Mouse (Mus musculus) brain, embryonic 14.5 days (tissue): ENCODE measurements at regions not wholly inside any gene's neighbourhood (a gene's known extent, or its start where the extent isn't known, plus 50 kb on each side); places are given as distances from the start of the nearest gene placed in this dataset.
"Not testable (repeated sequence)": the region's sequence is repeated elsewhere in the genome, so short reads cannot be mapped to it uniquely, and the experiment has no call there.

Experiments
- DNase-seq: peaks from one replicate; pipeline ENCODE4 v3.0.0-alpha.2; 2011; ENCODE audit warnings: low read depth
- CTCF ChIP-seq: fragments of 200-500 bp; IDR thresholded peaks from 2 replicates; pipeline ENCODE4 v1.5.1; 2012; ENCODE audit warnings: inconsistent platforms, mild to moderate bottlenecking, moderate library complexity, borderline replicate concordance; ENCODE audit not compliant: insufficient read depth, insufficient read length; ENCODE audit errors: extremely low read depth
- POLR2A ChIP-seq: fragments of 200-500 bp; IDR thresholded peaks from 2 replicates; pipeline ENCODE4 v1.6.1; 2012; ENCODE audit warnings: mild to moderate bottlenecking, inconsistent platforms, borderline replicate concordance; ENCODE audit not compliant: poor library complexity, insufficient read depth, insufficient read length, severe bottlenecking; ENCODE audit errors: extremely low read depth

- DNase-seq = no peak
- TF ChIP-seq POLR2A (no peak), CTCF (no peak)
Observed at GRCm38 (mm10) chr5:96898120-96898672, 99.3 kb upstream of the Bmp2k start.

DNA sequence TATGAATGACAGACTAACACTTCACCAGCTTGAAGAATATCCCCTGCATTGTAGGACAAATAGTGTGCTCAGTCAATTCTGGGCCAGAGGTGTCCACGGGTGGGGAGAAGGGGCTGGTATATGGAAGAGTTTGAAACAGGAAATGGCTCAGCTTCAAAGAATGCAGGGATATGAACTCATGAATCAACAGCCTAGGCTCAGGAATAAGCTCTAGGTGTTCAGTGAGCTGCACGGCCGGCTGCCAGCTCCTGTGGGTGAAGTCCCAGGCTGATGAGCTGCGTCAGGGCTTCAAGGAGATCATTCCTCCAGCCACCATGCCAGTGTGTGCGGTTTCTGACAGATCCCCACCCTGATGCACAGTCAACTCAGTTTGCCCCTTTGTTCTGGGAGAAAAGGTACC lies 98.8 kb upstream of the Bmp2k start:
- TF ChIP-seq CTCF = no peak
- no peak for TF ChIP-seq POLR2A
- no peak for DNase-seq

DNA sequence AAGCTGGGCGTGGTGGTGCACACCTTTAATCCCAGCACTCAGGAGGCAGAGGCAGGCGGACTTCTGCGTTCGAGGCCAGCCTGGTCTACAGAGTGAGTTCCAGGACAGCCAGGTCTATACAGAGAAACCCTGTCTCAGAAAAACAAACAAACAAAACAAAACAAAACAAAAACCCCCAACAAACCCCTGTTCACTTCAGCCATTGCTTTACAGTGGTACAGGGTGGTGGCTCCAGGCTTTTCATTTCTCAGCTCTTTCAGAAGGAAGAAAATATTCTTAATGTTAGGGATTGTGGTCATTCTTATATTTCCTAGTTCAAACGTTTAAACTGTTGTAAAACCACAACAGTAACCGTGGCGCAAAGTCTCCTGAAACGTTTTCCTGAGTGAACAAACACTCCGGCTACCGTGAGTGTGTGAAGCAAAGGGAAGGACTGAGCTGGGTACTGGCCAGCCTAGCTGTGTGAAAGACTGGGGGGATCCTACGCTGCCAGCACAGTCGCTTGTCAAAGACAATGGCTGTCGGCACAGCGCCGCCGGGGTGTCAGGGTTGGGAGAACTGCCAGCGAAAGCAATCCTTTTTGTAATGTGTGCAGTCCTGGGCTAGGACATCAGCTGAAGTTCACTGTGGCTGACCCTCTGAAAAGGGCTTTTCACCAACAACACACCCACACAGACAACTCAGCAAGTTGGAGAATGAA lies 91.8 kb upstream of the Bmp2k start:
- peak; percentile 93 for DNase-seq
- TF ChIP-seq CTCF (peak; percentile 40; the same call in 1 of the 2 replicates), POLR2A (no peak)

- DNase-seq = not testable (repeated sequence)
Observed at GRCm38 (mm10) chr5:96908371-96908770, 89.1 kb upstream of the Bmp2k start.

- DNase-seq = no peak
- TF ChIP-seq CTCF (no peak), POLR2A (no peak)
Observed at GRCm38 (mm10) chr5:96909218-96909617, 88.3 kb upstream of the Bmp2k start.

DNA sequence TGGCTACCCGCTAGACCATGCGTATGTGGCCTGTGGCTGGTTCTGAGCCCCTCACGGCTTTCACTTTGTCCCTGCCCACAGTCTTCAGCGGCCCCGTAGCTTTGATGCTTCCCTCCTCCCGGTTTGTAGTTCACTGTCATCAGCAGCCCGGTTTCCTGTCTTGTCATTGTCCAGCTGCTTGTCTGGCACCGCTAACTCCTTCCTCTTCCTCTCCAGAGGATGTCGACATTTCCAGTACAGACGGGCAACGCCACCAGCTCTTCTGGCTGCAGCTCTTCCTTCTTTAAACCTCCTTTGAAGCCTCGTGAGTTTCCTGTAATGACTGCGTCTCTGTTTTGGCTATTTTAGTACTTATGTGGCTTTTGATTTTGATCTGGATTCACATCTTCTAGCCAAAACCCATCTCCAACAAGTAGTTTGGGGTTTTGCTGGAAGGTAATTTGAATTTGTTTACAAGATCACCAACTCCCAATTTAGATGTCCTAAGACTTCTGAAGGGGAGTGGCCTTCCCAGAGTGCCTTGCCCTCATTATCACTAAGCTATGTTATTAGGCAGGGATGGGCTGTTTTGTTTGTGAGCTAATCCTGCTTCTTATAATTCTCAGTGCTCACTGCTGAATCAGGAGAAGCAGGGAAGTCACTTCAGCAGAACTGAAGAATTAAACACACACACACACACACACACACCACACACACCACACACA lies 85.8 kb upstream of the Bmp2k start:
- TF ChIP-seq POLR2A = no peak
- no peak for TF ChIP-seq CTCF
- DNase-seq = peak; percentile 41

- TF ChIP-seq CTCF = no peak
- TF ChIP-seq POLR2A = no peak
- DNase-seq = no peak
Observed at GRCm38 (mm10) chr5:96912254-96912635, 85.2 kb upstream of the Bmp2k start.

DNA sequence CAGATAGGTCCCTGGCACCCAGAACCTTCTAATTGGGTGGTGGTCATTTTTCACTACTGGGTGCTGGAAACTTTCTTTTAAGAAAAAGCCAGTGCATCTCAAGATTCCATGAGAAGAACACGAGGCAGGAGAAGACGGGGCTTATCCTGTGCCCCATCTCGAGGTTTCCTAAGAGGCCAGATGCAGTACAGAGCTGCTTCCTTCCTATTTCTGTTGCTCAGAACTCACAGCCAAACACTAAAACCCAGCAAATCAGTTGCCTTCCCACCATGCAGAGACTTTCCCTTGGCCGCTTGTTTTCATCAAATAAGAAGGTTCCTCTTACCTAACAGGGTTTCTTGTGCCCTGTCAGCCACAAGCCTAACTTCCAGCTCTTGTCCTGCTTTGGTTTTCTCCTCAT lies 84.7 kb upstream of the Bmp2k start:
- DNase-seq = no peak
- no peak for TF ChIP-seq POLR2A
- no peak for TF ChIP-seq CTCF

DNA sequence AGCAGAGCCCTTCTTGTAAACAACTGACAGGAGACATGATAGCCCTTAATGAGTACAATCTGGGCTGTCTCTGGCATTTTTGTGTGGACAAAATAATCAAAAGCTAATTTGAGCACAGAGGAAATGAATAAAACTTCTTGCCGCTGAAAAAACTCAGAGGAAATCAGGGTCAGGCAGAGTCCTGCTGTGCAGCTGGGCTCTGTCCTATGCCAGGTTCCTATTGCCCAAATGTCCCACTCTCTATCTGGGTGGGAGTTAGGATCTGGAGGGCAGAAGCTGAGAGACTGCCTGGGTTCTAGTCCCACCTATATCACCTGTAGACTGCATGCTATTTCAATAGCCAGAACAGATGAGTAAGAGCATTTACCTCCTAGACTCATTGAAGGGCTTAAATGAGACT lies 83.8 kb upstream of the Bmp2k start:
- no peak for DNase-seq
- no peak for TF ChIP-seq POLR2A
- no peak for TF ChIP-seq CTCF

- no peak for TF ChIP-seq CTCF
- no peak for TF ChIP-seq POLR2A
- DNase-seq = no peak
Observed at GRCm38 (mm10) chr5:96914696-96915404, 82.6 kb upstream of the Bmp2k start.

DNA sequence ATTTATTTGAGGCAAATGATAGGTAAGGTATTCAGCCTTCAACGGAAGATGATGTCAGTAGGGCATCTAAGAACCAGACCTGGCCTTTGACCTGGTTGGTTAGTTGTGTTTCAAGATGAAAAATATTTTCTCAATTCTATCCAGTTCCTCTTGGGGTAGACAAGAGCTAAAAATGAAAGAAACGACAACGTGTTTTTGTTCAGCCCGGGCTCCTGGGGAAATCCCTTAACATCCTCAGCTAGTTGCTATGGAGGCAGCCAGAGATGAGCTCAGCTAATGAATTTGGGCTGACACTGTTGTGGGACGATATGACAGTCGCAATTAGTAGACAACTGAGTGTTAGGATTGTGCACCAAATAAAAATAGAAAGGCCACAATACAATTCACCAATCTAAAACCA lies 80.6 kb upstream of the Bmp2k start:
- peak; percentile 27 for DNase-seq
- TF ChIP-seq CTCF (no peak), POLR2A (no peak)
